Mouse (Mus musculus) layer of hippocampus, adult 18-20 months (tissue): ENCODE measurements at regions not wholly inside any gene's neighbourhood (a gene's known extent, or its start where the extent isn't known, plus 50 kb on each side); places are given as distances from the start of the nearest gene placed in this dataset.
A peak's percentile ranks its signal among the peaks of the same experiment; 100 is the strongest.

ENCODE experiments used
- DNase-seq, 2 experiments: peaks; one replicate each; pipeline ENCODE4 v3.0.0; 2022; ENCODE audit warnings: low spot score in 2 of 2

- no peak for DNase-seq
Measured at GRCm38 (mm10) chr1:41551271-41551670, 745.9 kb downstream of the Tmem182 start.

GRCm38 (mm10) chr1:41555607-41556006 is 750.2 kb downstream of the Tmem182 start:
- DNase-seq: peak in 1 of 2 experiments; percentile 2

- no peak for DNase-seq
Measured at GRCm38 (mm10) chr1:41559101-41559665, 753.8 kb downstream of the Tmem182 start.

- no peak for DNase-seq
Measured at GRCm38 (mm10) chr1:41559991-41560390, 754.6 kb downstream of the Tmem182 start.

GRCm38 (mm10) chr1:41603471-41603870 is 798.1 kb downstream of the Tmem182 start:
- no peak for DNase-seq

- DNase-seq: no peak
Measured at GRCm38 (mm10) chr1:41604996-41605747, 799.8 kb downstream of the Tmem182 start.

GRCm38 (mm10) chr1:41605748-41606131 is 800.3 kb downstream of the Tmem182 start:
- no peak for DNase-seq

GRCm38 (mm10) chr1:41610783-41611182 is 805.4 kb downstream of the Tmem182 start:
- DNase-seq: no peak

- DNase-seq: no peak
Measured at GRCm38 (mm10) chr1:41651804-41652203, 846.4 kb downstream of the Tmem182 start.

GRCm38 (mm10) chr1:41652210-41652609 is 846.8 kb downstream of the Tmem182 start:
- no peak for DNase-seq

GRCm38 (mm10) chr1:41652646-41653427 is 847.4 kb downstream of the Tmem182 start:
- peak; percentile 53 to 81 for DNase-seq

- no peak for DNase-seq
Measured at GRCm38 (mm10) chr1:41674086-41674485, 868.7 kb downstream of the Tmem182 start.

- no peak for DNase-seq
Measured at GRCm38 (mm10) chr1:41675345-41675744, 869.9 kb downstream of the Tmem182 start.

- no peak for DNase-seq
Measured at GRCm38 (mm10) chr1:41705692-41706091, 900.3 kb downstream of the Tmem182 start.

GRCm38 (mm10) chr1:41742644-41743331 is 937.4 kb downstream of the Tmem182 start:
- DNase-seq: no peak

GRCm38 (mm10) chr1:41743332-41743710 is 937.9 kb downstream of the Tmem182 start:
- DNase-seq: no peak

- DNase-seq: no peak
Measured at GRCm38 (mm10) chr1:41744531-41744930, 939.1 kb downstream of the Tmem182 start.

- DNase-seq: no peak
Measured at GRCm38 (mm10) chr1:41759366-41759765, 936.2 kb upstream of the Pou3f3 start.
